Mouse (Mus musculus) neural tube, embryonic 12.5 days (tissue): Measurements from ENCODE around the gene Dscaml1. TPM values are rescaled to one million over a fixed set of nuclear protein-coding genes. Genes with fewer than 3 reads are reported as not detected.

Experiments used
- ATAC-seq: fragments of 200-750 bp; cut with Nextera tagmentation; 2 replicates; pipeline ENCODE4 v1.8.0; 2017; ENCODE audit warnings: low read depth, mild to moderate bottlenecking, moderate TSS enrichment, moderate library complexity; ENCODE audit not compliant: low FRiP score
- H3K27ac ChIP-seq: fragments of 300-500 bp; sonication (generic); 2 replicates; pipeline ENCODE4 v1.5.1; 2016
- H3K27me3 ChIP-seq: fragments of 300-500 bp; sonication (generic); replicated peaks from 2 replicates; pipeline ENCODE4 v1.6.1; 2016; ENCODE audit warnings: mild to moderate bottlenecking
- H3K36me3 ChIP-seq: fragments of 300-500 bp; sonication (generic); 2 replicates; pipeline ENCODE4 v1.6.1; 2016; ENCODE audit warnings: mild to moderate bottlenecking
- H3K4me1 ChIP-seq: fragments of 300-500 bp; sonication (generic); 2 replicates; pipeline ENCODE4 v1.6.1; 2016
- H3K4me2 ChIP-seq: fragments of 300-500 bp; sonication (generic); replicated peaks from 2 replicates; pipeline ENCODE4 v1.6.1; 2016; ENCODE audit warnings: mild to moderate bottlenecking
- H3K4me3 ChIP-seq: fragments of 300-500 bp; sonication (generic); 2 replicates; pipeline ENCODE4 v1.5.1; 2016
- H3K9ac ChIP-seq: fragments of 300-500 bp; sonication (generic); 2 replicates; pipeline ENCODE4 v1.6.1; 2016; ENCODE audit warnings: mild to moderate bottlenecking
- H3K9me3 ChIP-seq: fragments of 300-500 bp; sonication (generic); 2 replicates; pipeline ENCODE4 v1.6.1; 2016; ENCODE audit warnings: mild to moderate bottlenecking
- WGBS: fragments of 180-500 bp; shearing (Covaris S2); methylation state at CpG from one replicate; pipeline ENCODE4 v1.1.7; 2016; 5-methylcytosine and 5-hydroxymethylcytosine counted together
- polyA plus RNA-seq: library from polyadenylated mRNA; unstranded; fragments of >200 nt; fragmentation: Nextera tagmentation; extraction: Ambion mirVana; gene quantifications from 2 replicates; pipeline ENCODE4 v1.2.1, GENCODE M21; 2016

Dscaml1 gene
- polyA plus RNA-seq, 1 experiment from 2014 or later: 6.5 TPM

GRCm38 (mm10) chr9:45434171-45434570 lies 7.7 kb downstream of the Dscaml1 start:
- Histone ChIP-seq H3K36me3 (no peaks in the 10 kb centered on the region), H3K27me3 (peaks cover 35% of the 10 kb centered on the region), H3K9ac (no peak overlapping the region), H3K4me2 (no peak overlapping the region; the same call in 1 of the 2 replicates), H3K27ac (no peak overlapping the region), H3K4me3 (no peak overlapping the region), H3K9me3 (no peaks in the 10 kb centered on the region), H3K4me1 (peaks cover 35% of the 10 kb centered on the region)
- ATAC-seq: no peak
- 70% methylated on average over 2 of the region's 2 CpGs for WGBS

- no peaks in the 10 kb centered on the region for H3K36me3 ChIP-seq
- no peak overlapping the region for H3K27ac ChIP-seq
- H3K4me2 ChIP-seq: no peak overlapping the region
- no peaks in the 10 kb centered on the region for H3K27me3 ChIP-seq
- H3K4me3 ChIP-seq: no peak overlapping the region
- 80% methylated on average over 4 of the region's 4 CpGs for WGBS
- H3K4me1 ChIP-seq: peaks cover 11% of the 10 kb centered on the region; the same call in 1 of the 2 replicates
- H3K9me3 ChIP-seq: no peaks in the 10 kb centered on the region
- no peak overlapping the region for H3K9ac ChIP-seq
- ATAC-seq: no peak
Observed at GRCm38 (mm10) chr9:45439025-45439424, 12.6 kb downstream of the Dscaml1 start.

- H3K4me3 ChIP-seq: no peak overlapping the region
- ATAC-seq: no peak
- 77% methylated on average over 16 of the region's 16 CpGs for WGBS
- peaks cover 12% of the 10 kb centered on the region; the same call in 1 of the 2 replicates for H3K4me1 ChIP-seq
- no peak overlapping the region for H3K9ac ChIP-seq
- H3K9me3 ChIP-seq: no peaks in the 10 kb centered on the region
- H3K27ac ChIP-seq: no peak overlapping the region
- H3K27me3 ChIP-seq: no peaks in the 10 kb centered on the region
- H3K4me2 ChIP-seq: no peak overlapping the region
- no peaks in the 10 kb centered on the region for H3K36me3 ChIP-seq
Observed at GRCm38 (mm10) chr9:45440083-45440784, 13.8 kb downstream of the Dscaml1 start.

GRCm38 (mm10) chr9:45444251-45444798 lies 17.9 kb downstream of the Dscaml1 start:
- H3K27me3 ChIP-seq: peaks cover 6% of the 10 kb centered on the region; the same call in 1 of the 2 replicates
- no peaks in the 10 kb centered on the region for H3K36me3 ChIP-seq
- ATAC-seq: no peak
- H3K4me3 ChIP-seq: no peak overlapping the region
- no peaks in the 10 kb centered on the region for H3K9me3 ChIP-seq
- peaks cover 26% of the 10 kb centered on the region; the same call in 1 of the 2 replicates for H3K4me1 ChIP-seq
- H3K27ac ChIP-seq: no peak overlapping the region
- H3K4me2 ChIP-seq: no peak overlapping the region
- no peak overlapping the region for H3K9ac ChIP-seq
- 82% methylated on average over 5 of the region's 5 CpGs for WGBS

- no peaks in the 10 kb centered on the region for H3K36me3 ChIP-seq
- no peak for ATAC-seq
- H3K27me3 ChIP-seq: peaks cover 6% of the 10 kb centered on the region; the same call in 1 of the 2 replicates
- H3K9ac ChIP-seq: no peak overlapping the region
- no peak overlapping the region for H3K4me2 ChIP-seq
- no peak overlapping the region for H3K27ac ChIP-seq
- no peak overlapping the region for H3K4me3 ChIP-seq
- no peaks in the 10 kb centered on the region for H3K9me3 ChIP-seq
- WGBS: 78% methylated on average over 4 of the region's 4 CpGs
- H3K4me1 ChIP-seq: peaks cover 17% of the 10 kb centered on the region; the same call in 1 of the 2 replicates
Observed at GRCm38 (mm10) chr9:45449658-45450057, 23.2 kb downstream of the Dscaml1 start.

- ATAC-seq: no peak
- no peaks in the 10 kb centered on the region for H3K36me3 ChIP-seq
- H3K9ac ChIP-seq: no peak overlapping the region
- no peak overlapping the region for H3K4me2 ChIP-seq
- H3K4me3 ChIP-seq: no peak overlapping the region
- H3K9me3 ChIP-seq: no peaks in the 10 kb centered on the region
- 90% methylated on average over 4 of the region's 4 CpGs for WGBS
- H3K27ac ChIP-seq: no peak overlapping the region
- H3K27me3 ChIP-seq: peaks cover 6% of the 10 kb centered on the region; the same call in 1 of the 2 replicates
- H3K4me1 ChIP-seq: peaks cover 9% of the 10 kb centered on the region; the same call in 1 of the 2 replicates
Observed at GRCm38 (mm10) chr9:45451346-45451745, 24.9 kb downstream of the Dscaml1 start.

GRCm38 (mm10) chr9:45454032-45454431 lies 27.6 kb downstream of the Dscaml1 start:
- ATAC-seq: no peak
- Histone ChIP-seq H3K4me2 (no peak overlapping the region), H3K36me3 (no peaks in the 10 kb centered on the region), H3K9me3 (no peaks in the 10 kb centered on the region), H3K27me3 (peaks cover 3% of the 10 kb centered on the region; the same call in 1 of the 2 replicates), H3K9ac (no peak overlapping the region), H3K4me3 (no peak overlapping the region), H3K27ac (no peak overlapping the region), H3K4me1 (peaks cover 10% of the 10 kb centered on the region; the same call in 1 of the 2 replicates)
- 90% methylated on average over 10 of the region's 10 CpGs for WGBS

GRCm38 (mm10) chr9:45454889-45455610 lies 28.6 kb downstream of the Dscaml1 start:
- Histone ChIP-seq H3K27ac (no peak overlapping the region), H3K36me3 (no peaks in the 10 kb centered on the region)

GRCm38 (mm10) chr9:45457200-45457599 lies 30.8 kb downstream of the Dscaml1 start:
- ATAC-seq: no peak
- no peaks in the 10 kb centered on the region for H3K9me3 ChIP-seq
- H3K4me3 ChIP-seq: no peak overlapping the region
- H3K4me2 ChIP-seq: no peak overlapping the region
- H3K27ac ChIP-seq: no peak overlapping the region
- no peak overlapping the region for H3K9ac ChIP-seq
- H3K36me3 ChIP-seq: no peaks in the 10 kb centered on the region
- peaks cover 3% of the 10 kb centered on the region; the same call in 1 of the 2 replicates for H3K27me3 ChIP-seq
- 27% methylated on average over 7 of the region's 7 CpGs for WGBS
- H3K4me1 ChIP-seq: peaks cover 10% of the 10 kb centered on the region; the same call in 1 of the 2 replicates

More at GRCm38 (mm10) chr9:45454889-45455610, 28.6 kb downstream of the Dscaml1 start:
- Histone ChIP-seq H3K9me3 (no peaks in the 10 kb centered on the region), H3K27me3 (peaks cover 3% of the 10 kb centered on the region; the same call in 1 of the 2 replicates), H3K4me2 (no peak overlapping the region), H3K4me1 (peaks cover 10% of the 10 kb centered on the region; the same call in 1 of the 2 replicates), H3K4me3 (no peak overlapping the region), H3K9ac (no peak overlapping the region)
- WGBS: 72% methylated on average over 8 of the region's 8 CpGs
- no peak for ATAC-seq

- ATAC-seq: no peak
- no peaks in the 10 kb centered on the region for H3K36me3 ChIP-seq
- peaks cover 10% of the 10 kb centered on the region; the same call in 1 of the 2 replicates for H3K4me1 ChIP-seq
- peaks cover 3% of the 10 kb centered on the region; the same call in 1 of the 2 replicates for H3K27me3 ChIP-seq
- no peak overlapping the region for H3K27ac ChIP-seq
- H3K4me3 ChIP-seq: no peak overlapping the region
- no peaks in the 10 kb centered on the region for H3K9me3 ChIP-seq
- H3K4me2 ChIP-seq: no peak overlapping the region
- no peak overlapping the region for H3K9ac ChIP-seq
- WGBS: 63% methylated on average over 14 of the region's 14 CpGs
Observed at GRCm38 (mm10) chr9:45458363-45458762, 31.9 kb downstream of the Dscaml1 start.

GRCm38 (mm10) chr9:45465396-45466019 lies 39.1 kb downstream of the Dscaml1 start:
- Histone ChIP-seq H3K4me1 (0 out of 2 replicates have a peak, but pooled peaks cover 6% of the 10 kb centered on the region), H3K4me3 (no peak overlapping the region), H3K36me3 (no peaks in the 10 kb centered on the region), H3K4me2 (no peak overlapping the region), H3K9ac (no peak overlapping the region), H3K27ac (no peak overlapping the region), H3K27me3 (no peaks in the 10 kb centered on the region), H3K9me3 (no peaks in the 10 kb centered on the region)
- ATAC-seq: no peak
- WGBS: 47% methylated on average over 6 of the region's 6 CpGs
